Mouse (Mus musculus): ENCODE results near the gene Padi4. TPM values are rescaled to one million over a fixed set of nuclear protein-coding genes. Genes with fewer than 3 reads are reported as not detected.

The Padi4 gene
- polyA plus RNA-seq, 1 experiment from 2014 or later = 0.30 TPM

DNA sequence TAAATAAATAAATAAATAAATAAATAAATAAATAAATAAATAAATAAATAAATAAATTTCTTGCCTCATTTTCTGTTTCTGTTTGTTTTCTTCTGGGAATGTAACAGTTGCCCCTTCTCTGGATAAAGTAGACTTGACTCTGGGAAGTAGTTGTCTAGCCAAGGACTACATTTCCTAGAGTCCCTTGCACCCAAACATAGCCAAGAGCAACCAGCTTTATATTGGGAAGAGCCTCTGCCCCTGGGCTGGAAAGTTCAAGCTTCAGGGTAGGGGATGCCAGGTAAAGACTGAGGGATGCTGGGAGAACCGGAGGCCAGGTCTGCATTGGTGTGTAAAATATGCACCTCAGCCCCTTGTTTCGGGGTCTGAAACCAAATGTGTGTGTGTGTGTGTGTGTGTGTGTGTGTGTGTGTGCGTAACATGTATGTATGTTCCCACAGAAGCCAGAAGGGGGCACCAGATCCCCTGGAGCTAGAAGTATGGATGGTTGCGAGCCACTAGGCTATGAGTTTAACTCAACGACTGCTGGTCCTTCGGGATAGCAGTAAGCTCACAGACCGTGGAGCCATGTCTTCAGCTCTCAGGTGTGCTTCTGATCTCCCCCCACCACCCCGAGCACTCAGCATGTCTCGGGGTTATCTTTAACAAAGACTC lies 10.4 kb upstream of the Padi4 start:
- WGBS = 95% methylated on average over 9 of the region's 9 CpGs
- H3K36me3 ChIP-seq (replicated peaks) = no peaks in the 10 kb centered on the region
- no peaks in the 10 kb centered on the region; the same call in 1 of the 2 replicates for H3K9me3 ChIP-seq
- no peak overlapping the region for H3K27ac ChIP-seq (replicated peaks)
- DNase-seq (ENCODE audit: low spot score) = no peak
- peaks cover 14% of the 10 kb centered on the region; the same call in 1 of the 2 replicates for H3K4me1 ChIP-seq
- H3K4me3 ChIP-seq = no peak overlapping the region
- H3K27me3 ChIP-seq (replicated peaks; ENCODE audit: low read depth, poor library complexity, severe bottlenecking) = no peaks in the 10 kb centered on the region

DNA sequence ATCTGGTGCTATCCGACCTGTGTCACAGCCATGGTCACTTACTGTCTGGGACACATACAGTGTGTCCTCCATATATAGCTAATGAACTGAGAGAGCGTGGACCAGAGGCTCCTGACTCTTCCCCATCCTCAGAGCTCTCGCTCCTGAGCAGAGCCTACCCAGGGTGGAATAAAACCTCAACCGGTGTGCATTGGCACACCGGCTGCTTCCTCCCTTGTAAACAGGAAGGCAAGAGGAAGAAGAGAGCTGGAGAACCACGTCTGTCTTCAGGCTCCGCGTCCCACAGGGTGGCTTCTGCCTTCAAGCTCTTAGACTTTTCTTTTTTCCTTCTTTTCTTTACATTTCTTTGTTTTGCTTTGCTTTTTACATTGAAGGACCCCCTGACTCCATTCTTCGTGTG lies 8.8 kb upstream of the Padi4 start:
- no peaks in the 10 kb centered on the region; the same call in 1 of the 2 replicates for H3K9me3 ChIP-seq
- no peak overlapping the region for H3K4me3 ChIP-seq
- H3K27me3 ChIP-seq (replicated peaks; ENCODE audit: low read depth, poor library complexity, severe bottlenecking) = no peaks in the 10 kb centered on the region
- no peaks in the 10 kb centered on the region for H3K36me3 ChIP-seq (replicated peaks)
- H3K27ac ChIP-seq (replicated peaks) = no peak overlapping the region
- H3K4me1 ChIP-seq = peaks cover 10% of the 10 kb centered on the region; the same call in 1 of the 2 replicates
- no peak for DNase-seq (ENCODE audit: low spot score)
- 89% methylated on average over 9 of the region's 9 CpGs for WGBS

DNA sequence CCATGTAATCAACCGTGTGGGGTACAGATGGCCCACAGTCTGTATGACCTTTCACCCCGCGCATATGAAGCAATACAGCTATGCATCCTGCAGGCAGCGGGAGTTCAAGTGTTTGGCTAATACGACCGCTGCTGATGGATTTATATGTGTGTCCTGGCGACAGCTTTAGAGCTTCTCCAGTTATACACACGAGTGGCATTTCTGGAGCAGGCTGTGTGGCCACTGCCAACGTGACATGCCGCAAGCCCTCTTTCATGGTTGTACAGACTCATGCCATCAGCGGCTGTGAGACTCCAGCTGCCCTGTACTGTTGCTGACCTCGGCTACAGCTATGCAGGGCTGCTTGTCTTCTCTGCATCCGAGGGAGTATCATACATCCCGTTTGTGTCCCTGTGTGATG lies 6.5 kb upstream of the Padi4 start:
- no peak overlapping the region for H3K4me3 ChIP-seq
- no peaks in the 10 kb centered on the region for H3K27me3 ChIP-seq (replicated peaks; ENCODE audit: low read depth, poor library complexity, severe bottlenecking)
- no peaks in the 10 kb centered on the region for H3K36me3 ChIP-seq (replicated peaks)
- no peaks in the 10 kb centered on the region; the same call in 1 of the 2 replicates for H3K9me3 ChIP-seq
- peaks cover 10% of the 10 kb centered on the region; the same call in 1 of the 2 replicates for H3K4me1 ChIP-seq
- DNase-seq (ENCODE audit: low spot score) = no peak
- no peak overlapping the region for H3K27ac ChIP-seq (replicated peaks)
- WGBS = 84% methylated on average over 14 of the region's 14 CpGs

DNA sequence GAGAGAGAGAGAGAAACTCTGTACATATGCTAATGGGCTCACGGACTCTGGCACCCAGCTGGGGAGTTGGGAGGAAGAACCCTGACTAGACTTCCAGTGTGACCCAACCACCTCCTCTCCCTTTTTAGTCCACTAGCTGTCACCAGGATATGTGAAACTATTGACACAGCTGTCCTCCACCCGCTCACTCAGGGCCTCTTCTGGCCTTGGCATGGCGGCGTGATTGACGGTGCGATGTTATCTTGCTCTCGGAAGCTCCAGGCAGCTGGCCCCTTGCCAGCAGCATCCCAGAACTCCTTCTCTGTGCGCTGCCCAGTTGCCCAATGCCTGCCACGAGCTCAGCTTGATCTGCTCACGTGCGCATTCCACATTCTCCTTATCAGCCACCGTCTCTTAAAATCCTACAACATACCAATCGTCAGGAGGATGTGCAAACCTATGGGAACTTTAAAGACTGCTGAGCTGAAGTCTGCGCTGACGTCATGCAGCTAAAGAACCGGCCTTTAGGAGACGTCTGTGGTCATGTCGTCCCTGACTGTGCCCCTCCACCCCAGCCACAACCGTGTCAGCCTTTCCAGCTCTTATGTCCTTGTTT lies 5.9 kb upstream of the Padi4 start:
- Histone ChIP-seq H3K9me3 (no peaks in the 10 kb centered on the region; the same call in 1 of the 2 replicates), H3K27me3 (replicated peaks; ENCODE audit: low read depth, poor library complexity, severe bottlenecking) (no peaks in the 10 kb centered on the region), H3K4me3 (no peak overlapping the region), H3K27ac (replicated peaks) (0 out of 2 replicates have a peak overlapping the region, but pooled peaks have one; percentile 6), H3K4me1 (peaks cover 10% of the 10 kb centered on the region; the same call in 1 of the 2 replicates), H3K36me3 (replicated peaks) (no peaks in the 10 kb centered on the region)
- WGBS = 66% methylated on average over 19 of the region's 19 CpGs
- peak; percentile 52 for DNase-seq (ENCODE audit: low spot score)

DNA sequence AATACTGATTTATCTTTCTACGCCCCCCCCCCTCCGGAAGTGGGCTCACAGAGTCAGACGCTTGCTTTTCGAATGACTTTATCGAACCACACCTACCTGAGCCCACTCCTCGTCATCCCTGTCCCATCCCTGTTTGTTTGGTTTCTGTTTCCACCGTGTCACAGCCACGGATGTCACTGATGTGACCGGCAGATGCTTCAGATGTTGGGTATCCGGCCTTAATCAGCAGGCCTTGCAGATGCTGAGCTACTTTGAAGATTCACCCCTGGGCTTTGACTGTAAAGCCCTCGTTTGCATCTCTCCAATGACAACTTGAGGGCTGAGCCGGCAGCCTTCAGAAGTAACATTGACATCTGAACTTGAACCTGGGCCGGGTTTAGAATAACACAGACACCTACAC lies 2.6 kb upstream of the Padi4 start:
- H3K27ac ChIP-seq (replicated peaks) = no peak overlapping the region
- 78% methylated on average over 13 of the region's 13 CpGs for WGBS
- no peak for DNase-seq (ENCODE audit: low spot score)
- no peaks in the 10 kb centered on the region; the same call in 1 of the 2 replicates for H3K27me3 ChIP-seq (replicated peaks; ENCODE audit: low read depth, poor library complexity, severe bottlenecking)
- H3K4me1 ChIP-seq = peaks cover 15% of the 10 kb centered on the region
- no peaks in the 10 kb centered on the region for H3K36me3 ChIP-seq (replicated peaks)
- no peaks in the 10 kb centered on the region for H3K9me3 ChIP-seq
- no peak overlapping the region for H3K4me3 ChIP-seq

DNA sequence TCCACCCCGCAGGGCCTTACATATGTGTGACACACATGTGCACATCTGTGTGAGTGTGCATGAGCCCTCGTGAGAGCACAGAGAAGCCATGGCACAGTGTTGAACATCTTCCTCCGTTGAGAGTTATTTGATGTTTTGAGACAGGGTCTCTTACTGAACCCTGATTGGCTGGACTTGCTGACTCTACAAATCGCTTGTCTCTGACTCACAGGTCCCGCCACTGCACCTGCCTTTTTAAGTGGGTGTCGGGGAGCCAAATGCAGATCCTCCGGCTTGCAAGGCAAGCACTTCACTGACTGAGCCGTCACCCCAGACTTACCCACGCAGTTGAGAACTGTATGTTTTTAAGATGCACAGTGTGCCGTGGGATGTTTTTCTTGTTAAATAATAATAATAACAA lies 1.8 kb upstream of the Padi4 start:
- peaks cover 18% of the 10 kb centered on the region for H3K4me1 ChIP-seq
- H3K4me3 ChIP-seq = no peak overlapping the region
- H3K27me3 ChIP-seq (replicated peaks; ENCODE audit: low read depth, poor library complexity, severe bottlenecking) = no peaks in the 10 kb centered on the region; the same call in 1 of the 2 replicates
- no peaks in the 10 kb centered on the region for H3K36me3 ChIP-seq (replicated peaks)
- DNase-seq (ENCODE audit: low spot score) = no peak
- no peaks in the 10 kb centered on the region for H3K9me3 ChIP-seq
- no peak overlapping the region for H3K27ac ChIP-seq (replicated peaks)
- 89% methylated on average over 10 of the region's 10 CpGs for WGBS

DNA sequence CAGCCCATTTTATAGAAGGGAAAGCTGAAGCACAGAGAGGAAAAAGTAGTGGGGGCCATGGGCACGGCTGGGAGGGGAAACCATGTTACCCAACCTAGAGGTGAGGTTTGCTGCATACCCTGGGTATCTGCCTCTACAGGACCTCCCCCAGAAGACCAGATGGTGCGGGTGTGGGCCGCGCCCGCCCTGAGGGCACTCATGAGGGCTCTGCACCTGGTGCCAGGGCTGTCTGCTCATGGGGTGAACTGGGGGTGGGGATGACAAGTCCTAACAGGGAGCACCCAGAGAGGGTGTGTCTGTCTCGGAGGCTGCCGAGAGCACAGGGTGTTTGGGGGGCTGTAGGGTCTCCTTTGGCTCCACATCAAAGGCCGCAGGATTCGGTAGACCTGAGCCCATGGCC lies 857 bp upstream of the Padi4 start:
- H3K4me3 ChIP-seq = no peak overlapping the region
- H3K4me1 ChIP-seq = peaks cover 20% of the 10 kb centered on the region
- H3K36me3 ChIP-seq (replicated peaks) = no peaks in the 10 kb centered on the region
- DNase-seq (ENCODE audit: low spot score) = no peak
- no peak overlapping the region for H3K27ac ChIP-seq (replicated peaks)
- WGBS = 88% methylated on average over 9 of the region's 9 CpGs
- H3K27me3 ChIP-seq (replicated peaks; ENCODE audit: low read depth, poor library complexity, severe bottlenecking) = no peaks in the 10 kb centered on the region; the same call in 1 of the 2 replicates
- no peaks in the 10 kb centered on the region for H3K9me3 ChIP-seq

DNA sequence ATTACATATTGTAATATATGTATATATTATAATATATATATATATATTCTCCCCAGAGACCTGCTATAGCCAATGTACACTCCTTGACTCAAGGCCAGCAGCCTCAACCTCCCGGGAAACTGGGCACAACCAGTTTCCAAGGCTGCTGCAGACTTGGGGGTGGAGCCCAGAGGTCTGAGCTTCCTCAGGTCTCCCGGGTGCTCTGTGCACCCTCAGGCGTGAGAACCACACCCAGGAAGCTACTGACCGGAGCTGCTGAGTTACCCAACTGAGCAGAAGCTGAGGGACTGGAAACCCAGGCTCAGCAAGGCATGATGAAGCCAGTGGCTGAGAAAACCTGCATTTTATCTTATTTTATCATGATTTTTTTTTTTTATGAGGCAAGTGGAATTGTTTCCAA lies 2.9 kb downstream of the Padi4 start:
- Histone ChIP-seq H3K36me3 (replicated peaks) (no peaks in the 10 kb centered on the region), H3K4me1 (peaks cover 15% of the 10 kb centered on the region), H3K9me3 (no peaks in the 10 kb centered on the region), H3K27me3 (replicated peaks; ENCODE audit: low read depth, poor library complexity, severe bottlenecking) (no peaks in the 10 kb centered on the region; the same call in 1 of the 2 replicates), H3K27ac (replicated peaks) (no peak overlapping the region), H3K4me3 (no peak overlapping the region)
- 33% methylated on average over 4 of the region's 4 CpGs for WGBS
- DNase-seq (ENCODE audit: low spot score) = no peak

DNA sequence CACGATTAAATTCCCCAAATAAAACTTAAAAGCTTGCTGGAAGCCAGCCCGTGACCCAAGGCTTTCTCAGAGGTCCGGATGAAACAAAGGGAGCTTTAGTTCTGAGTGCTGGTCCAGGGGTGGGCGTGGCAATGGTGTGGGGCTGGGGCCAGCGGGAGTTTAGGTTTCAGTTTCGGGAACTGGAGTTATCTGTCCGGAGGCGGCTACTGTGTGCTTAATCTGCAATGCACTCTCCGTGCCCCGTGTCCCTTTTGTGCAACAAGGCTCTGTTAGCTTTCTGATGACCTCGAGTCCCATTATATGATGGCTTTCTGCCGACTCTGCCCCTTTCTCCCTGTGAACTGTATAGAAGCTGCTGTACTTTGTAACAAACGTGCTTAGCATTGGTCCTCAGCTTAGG lies 3.6 kb downstream of the Padi4 start:
- WGBS = 7% methylated on average over 13 of the region's 13 CpGs
- Histone ChIP-seq H3K27me3 (replicated peaks; ENCODE audit: low read depth, poor library complexity, severe bottlenecking) (no peaks in the 10 kb centered on the region; the same call in 1 of the 2 replicates), H3K36me3 (replicated peaks) (no peaks in the 10 kb centered on the region), H3K9me3 (no peaks in the 10 kb centered on the region), H3K4me3 (peak overlapping the region; percentile 39), H3K27ac (replicated peaks) (peak overlapping the region; percentile 2; the same call in 1 of the 2 replicates), H3K4me1 (peaks cover 15% of the 10 kb centered on the region)
- peak; percentile 69 for DNase-seq (ENCODE audit: low spot score)

DNA sequence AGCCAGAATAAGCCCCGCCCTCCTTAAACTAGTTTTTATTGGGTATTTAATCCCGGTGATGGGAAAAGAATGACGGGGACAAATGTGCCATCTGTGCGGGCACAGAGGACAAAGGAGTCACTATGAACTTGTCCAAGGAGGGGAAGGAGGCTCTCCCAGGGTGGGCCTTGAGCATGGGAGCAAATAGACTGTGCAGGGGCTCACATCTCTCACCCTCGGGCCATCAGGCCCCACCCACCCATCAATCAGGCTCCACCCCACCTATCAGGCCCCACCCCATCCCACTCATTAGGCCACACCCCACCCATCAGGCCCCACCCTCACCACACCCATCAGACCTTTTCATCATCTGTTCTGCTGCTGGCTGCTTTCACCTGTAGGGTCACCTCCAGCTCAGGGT lies 5.1 kb downstream of the Padi4 start:
- no peak overlapping the region for H3K4me3 ChIP-seq
- no peak for DNase-seq (ENCODE audit: low spot score)
- no peaks in the 10 kb centered on the region for H3K36me3 ChIP-seq (replicated peaks)
- H3K9me3 ChIP-seq = no peaks in the 10 kb centered on the region
- 88% methylated on average over 5 of the region's 5 CpGs for WGBS
- no peak overlapping the region for H3K27ac ChIP-seq (replicated peaks)
- peaks cover 11% of the 10 kb centered on the region for H3K4me1 ChIP-seq
- H3K27me3 ChIP-seq (replicated peaks; ENCODE audit: low read depth, poor library complexity, severe bottlenecking) = no peaks in the 10 kb centered on the region; the same call in 1 of the 2 replicates

DNA sequence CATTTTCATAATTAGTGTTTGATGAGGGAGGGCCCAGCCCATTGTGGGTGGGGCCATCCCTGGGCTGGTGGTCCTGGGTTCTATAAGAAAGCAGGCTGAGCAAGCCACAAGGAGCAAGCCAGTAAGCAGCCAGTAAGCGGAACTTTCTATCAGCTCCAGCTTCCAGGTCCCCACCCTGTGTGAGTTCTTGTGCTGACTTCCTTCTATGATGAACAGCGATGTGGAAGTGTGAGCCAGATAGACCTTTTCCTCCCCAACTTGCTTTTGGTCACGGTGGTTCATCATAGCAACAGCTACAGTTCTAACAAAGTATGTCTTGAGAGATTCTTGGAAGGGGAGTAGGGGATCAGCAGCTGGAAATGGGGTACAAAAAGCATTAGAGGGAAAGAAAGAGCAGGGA lies 8.1 kb downstream of the Padi4 start:
- H3K27me3 ChIP-seq (replicated peaks; ENCODE audit: low read depth, poor library complexity, severe bottlenecking) = no peaks in the 10 kb centered on the region
- peaks cover 7% of the 10 kb centered on the region for H3K4me1 ChIP-seq
- 86% methylated on average over 3 of the region's 3 CpGs for WGBS
- H3K4me3 ChIP-seq = no peak overlapping the region
- no peaks in the 10 kb centered on the region for H3K36me3 ChIP-seq (replicated peaks)
- no peak for DNase-seq (ENCODE audit: low spot score)
- H3K9me3 ChIP-seq = no peaks in the 10 kb centered on the region
- no peak overlapping the region for H3K27ac ChIP-seq (replicated peaks)

DNA sequence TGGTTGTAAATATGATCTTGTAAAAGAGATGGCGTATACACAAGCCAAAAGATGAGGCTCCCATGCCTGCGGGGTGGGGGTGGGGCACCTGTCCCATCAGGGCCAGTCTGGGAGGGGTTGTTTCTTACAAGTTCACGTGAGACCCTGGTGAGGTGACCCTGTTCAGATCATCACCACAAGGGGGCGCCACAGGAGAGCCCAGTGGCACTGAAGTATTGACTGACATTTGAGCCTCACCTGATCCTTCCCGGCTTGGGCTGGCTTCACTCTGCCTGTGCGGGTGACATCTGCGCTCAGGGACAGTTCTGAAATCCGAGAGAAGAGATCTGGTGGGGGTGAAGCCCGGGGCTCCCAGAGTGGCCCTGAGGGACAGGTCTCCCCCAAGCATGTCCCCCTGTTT lies 10.9 kb downstream of the Padi4 start:
- peak; percentile 79 for DNase-seq (ENCODE audit: low spot score)

DNA sequence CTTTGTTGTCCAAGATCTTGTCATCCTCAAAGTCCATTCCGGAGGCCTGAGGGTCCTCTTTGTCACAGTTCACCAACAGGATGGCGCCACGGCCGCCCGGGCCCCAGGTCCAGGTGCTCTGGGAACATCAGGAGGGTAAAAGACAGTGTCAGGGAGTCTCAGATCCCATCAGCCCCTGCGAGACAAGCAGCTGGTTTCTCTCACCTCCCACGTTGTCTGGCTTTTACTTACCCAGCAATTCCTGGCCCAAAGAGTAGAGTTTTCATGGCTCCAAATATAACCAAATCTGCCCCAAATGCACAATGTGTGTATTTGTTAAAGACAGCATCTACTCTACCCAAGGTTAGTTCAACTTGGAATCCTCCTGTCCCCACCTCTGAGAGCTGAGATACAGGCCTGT lies 12.4 kb downstream of the Padi4 start:
- no peak overlapping the region for H3K27ac ChIP-seq (replicated peaks)
- no peaks in the 10 kb centered on the region for H3K9me3 ChIP-seq
- H3K27me3 ChIP-seq (replicated peaks; ENCODE audit: low read depth, poor library complexity, severe bottlenecking) = 0 out of 2 replicates have a peak, but pooled peaks cover 8% of the 10 kb centered on the region
- peaks cover 23% of the 10 kb centered on the region for H3K4me1 ChIP-seq
- DNase-seq (ENCODE audit: low spot score) = no peak
- WGBS = 89% methylated on average over 7 of the region's 7 CpGs
- no peak overlapping the region for H3K4me3 ChIP-seq
- H3K36me3 ChIP-seq (replicated peaks) = no peaks in the 10 kb centered on the region

More for the DNA sequence above, 10.9 kb downstream of the Padi4 start:
- WGBS = 11% methylated on average over 9 of the region's 9 CpGs
- peaks cover 7% of the 10 kb centered on the region for H3K4me1 ChIP-seq
- no peaks in the 10 kb centered on the region for H3K36me3 ChIP-seq (replicated peaks)
- H3K4me3 ChIP-seq = no peak overlapping the region
- no peak overlapping the region for H3K27ac ChIP-seq (replicated peaks)
- H3K9me3 ChIP-seq = no peaks in the 10 kb centered on the region
- 0 out of 2 replicates have a peak, but pooled peaks cover 8% of the 10 kb centered on the region for H3K27me3 ChIP-seq (replicated peaks; ENCODE audit: low read depth, poor library complexity, severe bottlenecking)
